Mouse (Mus musculus) G1E (cell line): ENCODE data around the gene Ccna1. TPM values are rescaled to one million over a fixed set of nuclear protein-coding genes. Genes with fewer than 3 reads are reported as not detected.

ENCODE experiments used
- ATAC-seq: 2 replicates; pipeline ENCODE4 v1.8.0; 2016; ENCODE audit warnings: mild to moderate bottlenecking; ENCODE audit not compliant: insufficient number of reproducible peaks, poor library complexity, low FRiP score, severe bottlenecking; ENCODE audit errors: extremely low read depth
- DNase-seq: peaks from one replicate; pipeline ENCODE4 v3.0.0; 2012; ENCODE audit warnings: low spot score
- H3K27me3 ChIP-seq: 2 replicates; pipeline ENCODE4 v1.6.1; 2012; ENCODE audit warnings: mild to moderate bottlenecking, low read length, inconsistent platforms; ENCODE audit not compliant: insufficient read depth
- H3K36me3 ChIP-seq: replicated peaks from 2 replicates; pipeline ENCODE3; 2012; ENCODE audit warnings: mild to moderate bottlenecking, inconsistent platforms
- H3K4me1 ChIP-seq: 2 replicates; pipeline ENCODE4 v1.6.1; 2012; ENCODE audit warnings: low read depth, low read length, inconsistent platforms, mixed read lengths; ENCODE audit not compliant: insufficient read depth
- H3K4me3 ChIP-seq: 2 replicates; pipeline ENCODE4 v1.5.1; 2012; ENCODE audit warnings: low read depth, mild to moderate bottlenecking, inconsistent platforms, low read length, moderate library complexity, mixed read lengths
- H3K9me3 ChIP-seq: replicated peaks from 2 replicates; pipeline ENCODE4 v1.6.1; 2012; ENCODE audit warnings: inconsistent platforms
- CTCF ChIP-seq: IDR thresholded peaks from 2 replicates; pipeline ENCODE4 v1.5.1; 2012; ENCODE audit warnings: low read depth, low read length, inconsistent platforms, mixed read lengths
- GATA1 ChIP-seq: IDR thresholded peaks from 2 replicates; pipeline ENCODE4 v1.6.1; 2012; ENCODE audit warnings: borderline replicate concordance, low read length, inconsistent platforms, mixed read lengths
- GATA2 ChIP-seq: IDR thresholded peaks from 2 replicates; pipeline ENCODE4 v1.6.1; 2012; ENCODE audit warnings: low read depth, low read length, inconsistent platforms, borderline replicate concordance
- POLR2AphosphoS5 ChIP-seq: IDR thresholded peaks from 2 replicates; pipeline ENCODE4 v1.6.1; 2012; ENCODE audit warnings: low read depth, low read length, inconsistent platforms; ENCODE audit not compliant: insufficient replicate concordance
- TAL1 ChIP-seq: conservative IDR thresholded peaks from 2 replicates; pipeline ENCODE4 v1.6.1; 2012; ENCODE audit warnings: low read depth, low read length, inconsistent platforms, mixed read lengths
- polyA plus RNA-seq: library from polyadenylated mRNA; stranded (reverse); fragments of >175 nt; gene quantifications from 2 replicates; pipeline ENCODE4 v1.2.3, GENCODE M21; 2012
- total RNA-seq, 2 experiments: library from RNA; stranded (forward) in 1 of 2; stranded (reverse) in 1 of 2; fragments of 200-1000 nt in 1 of 2; fragments of >200 nt in 1 of 2; fragmentation: Nextera tagmentation in 1 of 2; gene quantifications; 2 replicates each; pipeline ENCODE4 v1.2.3; 2014 to 2017

Ccna1 gene
- total and polyA plus RNA-seq, 3 experiments = not detected

- Histone ChIP-seq H3K4me1 (no peaks in the 10 kb centered on the region), H3K9me3 (peaks cover 21% of the 10 kb centered on the region), H3K27me3 (no peaks in the 10 kb centered on the region), H3K36me3 (no peaks in the 10 kb centered on the region), H3K4me3 (no peak overlapping the region)
- TF ChIP-seq TAL1 (no peak), GATA1 (no peak), GATA2 (no peak), POLR2AphosphoS5 (no peak), CTCF (no peak)
- ATAC-seq = no peak
- no peak for DNase-seq
Measured at GRCm38 (mm10) chr3:55055747-55056120, 433 bp upstream of the Ccna1 start.

DNA sequence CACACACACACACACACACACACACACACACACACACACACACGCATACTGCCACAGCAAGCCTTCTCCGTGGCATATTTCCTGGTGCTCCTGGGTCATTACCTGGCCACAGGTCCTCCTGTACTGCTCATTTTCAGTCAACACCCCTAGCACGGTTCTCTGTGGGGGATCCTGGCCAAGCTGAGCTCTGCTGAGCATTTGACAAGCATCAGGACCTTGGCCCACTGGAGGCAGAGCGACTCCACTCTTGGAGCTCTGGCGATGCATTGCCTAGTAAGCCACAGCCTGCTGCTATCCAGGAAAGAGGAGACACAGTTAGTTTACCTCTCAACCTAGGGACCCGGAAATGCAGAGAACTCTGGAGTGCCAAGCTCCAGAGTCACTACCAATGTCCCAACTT is 1.1 kb downstream of the Ccna1 start:
- no peaks in the 10 kb centered on the region for H3K36me3 ChIP-seq
- ATAC-seq (no peak), DNase-seq (no peak)
- no peaks in the 10 kb centered on the region for H3K4me1 ChIP-seq
- no peak for TF ChIP-seq GATA1
- TF ChIP-seq POLR2AphosphoS5 = no peak
- TF ChIP-seq CTCF = no peak
- no peak for TF ChIP-seq TAL1
- no peak for TF ChIP-seq GATA2
- no peaks in the 10 kb centered on the region for H3K27me3 ChIP-seq
- H3K9me3 ChIP-seq = peaks cover 25% of the 10 kb centered on the region
- H3K4me3 ChIP-seq = no peak overlapping the region

DNA sequence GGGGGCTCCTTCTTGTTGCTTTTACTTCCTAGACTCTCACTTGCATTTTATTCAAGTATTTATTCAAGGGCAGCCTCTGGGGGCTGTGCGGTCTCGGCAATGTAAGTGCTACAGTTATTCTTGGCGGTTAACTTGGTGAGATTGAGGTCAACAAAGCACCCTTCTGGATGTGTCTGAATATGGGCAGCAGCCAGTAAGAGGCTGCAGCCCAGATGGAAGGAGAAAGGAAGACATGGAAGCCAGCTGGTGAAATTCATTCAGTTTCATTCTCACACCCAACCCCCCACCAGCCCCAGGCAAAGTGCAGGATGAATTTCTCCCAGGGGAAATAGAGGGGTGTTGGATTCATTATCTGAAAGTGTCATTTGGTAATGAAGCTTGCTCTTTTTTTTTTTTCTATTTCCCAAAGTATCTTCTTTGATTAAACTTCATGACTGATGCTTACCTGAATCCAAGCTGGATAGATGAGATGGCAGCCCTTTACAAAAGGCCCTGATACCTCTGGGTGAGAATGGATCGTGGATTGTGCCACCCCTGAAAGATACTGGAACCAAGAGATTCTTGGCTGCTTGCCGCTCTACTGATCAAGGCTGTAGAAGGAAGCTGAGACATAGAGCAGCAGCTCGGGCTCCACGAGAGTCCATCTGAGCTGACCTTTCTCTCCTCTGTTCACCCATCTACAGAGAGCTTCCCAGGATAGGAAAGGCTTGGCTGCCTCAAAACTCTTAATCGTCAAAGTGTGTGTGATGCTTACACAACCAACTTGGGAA is 10.5 kb downstream of the Ccna1 start:
- Histone ChIP-seq H3K4me3 (no peak overlapping the region), H3K36me3 (no peaks in the 10 kb centered on the region), H3K4me1 (no peaks in the 10 kb centered on the region), H3K27me3 (no peaks in the 10 kb centered on the region), H3K9me3 (peaks cover 4% of the 10 kb centered on the region; the same call in 1 of the 2 replicates)
- ATAC-seq (no peak), DNase-seq (no peak)
- TF ChIP-seq TAL1 = no peak

DNA sequence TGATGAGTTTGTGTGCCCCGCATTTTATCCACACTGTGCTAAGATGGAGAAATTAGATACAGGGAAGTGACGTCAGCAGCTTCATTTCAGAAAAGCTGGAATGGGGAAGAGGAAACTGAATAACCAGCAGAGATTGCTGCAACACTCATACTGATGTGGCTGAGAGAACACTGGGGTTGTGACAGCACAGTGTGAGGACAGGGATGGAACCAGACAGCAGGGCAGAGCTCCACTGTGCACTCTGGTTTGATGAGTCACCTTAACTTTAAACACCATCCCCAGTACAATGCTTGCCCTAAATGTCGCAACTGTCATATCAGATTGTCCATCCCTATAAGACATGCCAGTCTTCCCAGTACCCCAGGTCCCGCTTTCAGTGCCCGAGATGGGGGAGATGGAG is 17.7 kb downstream of the Ccna1 start:
- Histone ChIP-seq H3K27me3 (no peaks in the 10 kb centered on the region), H3K4me1 (no peaks in the 10 kb centered on the region), H3K9me3 (0 out of 2 replicates have a peak, but pooled peaks cover 2% of the 10 kb centered on the region), H3K4me3 (no peak overlapping the region), H3K36me3 (no peaks in the 10 kb centered on the region)
- no peak for TF ChIP-seq GATA2
- TF ChIP-seq CTCF = no peak
- no peak for TF ChIP-seq GATA1
- ATAC-seq = no peak
- DNase-seq = no peak

DNA sequence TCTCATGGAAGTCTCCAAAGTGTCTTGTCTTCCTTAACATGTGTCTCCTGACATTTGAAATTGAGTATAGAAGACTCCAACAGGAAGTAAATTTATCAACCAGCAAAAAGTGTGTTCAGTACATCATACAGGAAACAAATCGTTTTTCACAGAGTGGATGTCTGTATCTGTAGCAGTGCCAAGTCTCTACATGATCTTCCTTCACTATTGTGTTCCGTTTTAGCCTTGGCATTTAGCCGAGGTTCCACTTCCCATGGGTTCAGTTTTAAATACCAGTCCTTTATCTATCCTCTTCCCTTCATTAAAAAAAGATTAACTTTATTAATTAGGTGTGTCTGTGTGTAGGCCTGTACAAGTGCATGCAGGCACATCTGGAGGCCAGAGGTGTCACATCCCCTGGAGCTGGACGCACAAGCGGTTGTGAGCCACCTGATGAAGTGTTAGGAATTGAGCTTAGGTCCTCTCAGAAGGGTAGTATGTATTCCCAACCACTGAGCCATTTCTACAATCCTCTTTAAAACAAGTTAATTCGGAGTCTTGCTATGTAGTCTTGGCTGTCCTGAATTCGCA is 27.9 kb downstream of the Ccna1 start:
- H3K4me3 ChIP-seq = no peak overlapping the region
- no peaks in the 10 kb centered on the region for H3K4me1 ChIP-seq
- H3K36me3 ChIP-seq = no peaks in the 10 kb centered on the region
- no peaks in the 10 kb centered on the region for H3K27me3 ChIP-seq
- ATAC-seq (no peak), DNase-seq (no peak)
- H3K9me3 ChIP-seq = no peaks in the 10 kb centered on the region
- no peak for TF ChIP-seq CTCF

DNA sequence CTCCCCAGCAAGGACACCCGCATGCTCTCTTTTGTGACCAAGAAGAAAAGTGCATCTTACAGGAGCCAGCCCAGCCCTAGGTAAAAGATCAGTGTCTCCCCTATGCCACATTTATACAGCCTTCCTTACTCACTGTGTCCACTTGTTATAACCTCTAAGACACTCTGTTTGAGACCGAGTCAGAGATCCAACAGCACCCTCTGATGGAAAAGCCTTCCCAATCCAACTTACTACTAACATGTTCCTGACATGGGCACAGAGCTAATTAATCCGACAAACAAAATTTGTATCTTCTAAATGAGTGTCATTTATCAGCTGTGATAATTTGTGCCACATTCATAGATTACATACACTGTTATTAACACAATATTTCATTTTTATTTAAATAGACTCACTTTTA is 29.8 kb downstream of the Ccna1 start:
- TF ChIP-seq POLR2AphosphoS5 (no peak), TAL1 (no peak), CTCF (no peak), GATA1 (no peak), GATA2 (no peak)
- Histone ChIP-seq H3K4me3 (no peak overlapping the region), H3K36me3 (no peaks in the 10 kb centered on the region), H3K9me3 (no peaks in the 10 kb centered on the region), H3K4me1 (no peaks in the 10 kb centered on the region), H3K27me3 (no peaks in the 10 kb centered on the region)
- ATAC-seq = no peak
- no peak for DNase-seq

DNA sequence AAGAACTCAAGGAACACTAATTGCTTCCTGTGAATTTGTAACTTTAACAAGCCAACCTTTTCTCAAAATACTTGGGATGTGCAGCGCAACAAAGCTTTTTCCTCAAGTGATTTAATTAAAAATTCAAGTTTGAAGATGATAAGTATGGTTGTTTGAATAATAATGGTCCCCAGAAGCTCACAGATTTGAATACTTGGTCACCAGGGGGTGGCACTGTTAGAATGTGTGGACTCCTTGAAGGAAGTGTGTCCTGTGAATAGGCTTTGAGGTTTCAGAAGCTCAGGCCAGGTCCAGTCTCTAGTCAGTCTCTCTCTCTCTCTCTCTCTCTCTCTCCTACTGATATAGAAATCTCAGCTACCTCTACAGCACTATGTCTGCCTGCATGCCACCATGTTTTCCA is 32.0 kb downstream of the Ccna1 start:
- Histone ChIP-seq H3K9me3 (no peaks in the 10 kb centered on the region), H3K4me3 (no peak overlapping the region), H3K4me1 (no peaks in the 10 kb centered on the region), H3K27me3 (no peaks in the 10 kb centered on the region), H3K36me3 (no peaks in the 10 kb centered on the region)
- no peak for TF ChIP-seq TAL1
- no peak for TF ChIP-seq GATA1
- no peak for TF ChIP-seq CTCF
- no peak for TF ChIP-seq GATA2
- no peak for TF ChIP-seq POLR2AphosphoS5
- ATAC-seq (no peak), DNase-seq (no peak)
